Mouse (Mus musculus): ENCODE data around the gene Phospho2.

GRCm38 (mm10) chr2:69840261-69840660 lies 50.8 kb downstream of the Phospho2 start:
- TF ChIP-seq POLR2A (IDR thresholded peaks at IDR 0.05; ENCODE audit: borderline replicate concordance, low read depth, low read length) (no peak), CTCF (IDR thresholded peaks at IDR 0.05; ENCODE audit: low read depth, low read length) (no peak)
